Mouse (Mus musculus) bone marrow, adult 2 months (tissue): ENCODE results near the gene Bcar3.

Experiments
- CTCF ChIP-seq: fragments of 200-500 bp; IDR thresholded peaks from 2 replicates; pipeline ENCODE4 v1.5.1; 2011; ENCODE audit warnings: low read length, control low read depth; ENCODE audit not compliant: control insufficient read depth, insufficient read depth
- POLR2A ChIP-seq: fragments of 200-500 bp; IDR thresholded peaks from 2 replicates; pipeline ENCODE4 v1.6.1; 2011; ENCODE audit warnings: low read depth, mild to moderate bottlenecking, control low read depth, low read length, borderline replicate concordance; ENCODE audit not compliant: control insufficient read depth

GRCm38 (mm10) chr3:122372617-122373016 is 78.7 kb downstream of the Bcar3 start:
- TF ChIP-seq CTCF, result no peak
- no peak for TF ChIP-seq POLR2A
